Mouse (Mus musculus) MN1 (cell line): ENCODE measurements at regions not wholly inside any gene's neighbourhood (a gene's known extent, or its start where the extent isn't known, plus 50 kb on each side); places are given as distances from the start of the nearest gene placed in this dataset.
"Not testable (repeated sequence)": the region's sequence is repeated elsewhere in the genome, so short reads cannot be mapped to it uniquely, and the experiment has no call there.

Source experiments
- DNase-seq: peaks from one replicate; pipeline ENCODE4 v3.0.0-alpha.2; 2016; ENCODE audit warnings: low spot score

GRCm38 (mm10) chr13:26457487-26458253 lies 312.3 kb downstream of the Hdgfl1 start:
- no peak for DNase-seq

DNA sequence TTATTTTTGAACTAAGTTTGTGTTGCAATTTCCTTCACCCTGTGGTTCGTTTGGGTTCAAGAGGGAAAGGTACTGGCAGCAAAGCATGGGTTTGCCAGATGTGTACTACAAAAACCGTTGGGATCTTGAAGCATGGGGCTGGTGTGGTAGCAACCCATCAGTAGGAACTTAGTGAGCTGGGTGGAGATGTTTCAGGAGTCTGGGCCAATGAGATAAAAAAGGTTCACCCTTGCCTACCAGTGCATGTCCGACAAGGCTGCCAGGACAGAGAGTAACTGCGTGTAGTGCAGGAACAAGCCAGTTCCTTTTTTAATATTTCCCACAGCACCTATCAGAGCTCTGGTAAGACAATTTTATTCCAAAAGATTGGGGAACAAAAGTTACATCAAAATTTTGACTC lies 343.3 kb downstream of the Hdgfl1 start:
- no peak for DNase-seq

- DNase-seq, result no peak
Observed at GRCm38 (mm10) chr13:26424513-26424912, 345.5 kb downstream of the Hdgfl1 start.

DNA sequence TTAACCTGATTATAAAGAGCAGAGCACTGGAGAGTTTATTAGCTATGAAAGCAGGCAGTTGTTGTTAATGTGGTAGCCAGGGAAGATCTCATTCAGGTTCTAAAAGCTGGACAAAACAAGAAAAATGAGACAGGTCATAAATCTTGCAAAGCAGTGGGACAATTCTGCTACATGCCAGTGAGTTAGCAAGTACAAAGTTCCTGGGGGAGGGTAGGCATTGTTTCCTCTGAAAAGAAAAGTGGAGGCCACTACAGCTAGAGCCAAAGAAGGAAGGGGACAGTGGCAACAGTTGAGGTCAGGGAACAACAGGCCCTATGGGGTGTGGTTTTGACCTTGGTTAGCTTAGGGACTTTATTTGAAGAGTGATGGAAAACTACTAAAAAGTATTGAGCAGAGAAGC lies 364.2 kb downstream of the Hdgfl1 start:
- no peak for DNase-seq

GRCm38 (mm10) chr13:26404707-26405106 lies 365.3 kb downstream of the Hdgfl1 start:
- no peak for DNase-seq

GRCm38 (mm10) chr13:26387861-26388621 lies 381.9 kb downstream of the Hdgfl1 start:
- DNase-seq, result no peak

GRCm38 (mm10) chr13:26382631-26383030 lies 387.3 kb downstream of the Hdgfl1 start:
- no peak for DNase-seq

DNA sequence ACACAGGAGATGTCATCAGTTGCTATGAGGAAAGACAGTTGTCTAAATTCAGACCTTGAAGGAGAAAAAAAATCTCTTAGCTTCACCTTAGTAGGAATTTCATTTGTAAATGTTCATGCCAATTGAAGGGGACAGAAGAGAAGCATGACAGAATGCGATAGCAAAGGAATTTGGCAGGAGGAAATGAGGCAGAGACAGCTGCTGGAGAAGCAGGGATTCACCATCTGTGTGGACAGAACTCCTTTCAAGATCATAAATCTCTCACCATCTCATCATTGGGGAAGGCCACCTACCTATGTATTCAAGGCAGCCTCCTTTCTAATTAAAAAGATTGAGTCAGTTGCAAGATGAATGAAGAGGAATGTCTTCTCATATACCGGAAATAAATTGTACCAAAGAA lies 387.8 kb downstream of the Hdgfl1 start:
- DNase-seq, result no peak

DNA sequence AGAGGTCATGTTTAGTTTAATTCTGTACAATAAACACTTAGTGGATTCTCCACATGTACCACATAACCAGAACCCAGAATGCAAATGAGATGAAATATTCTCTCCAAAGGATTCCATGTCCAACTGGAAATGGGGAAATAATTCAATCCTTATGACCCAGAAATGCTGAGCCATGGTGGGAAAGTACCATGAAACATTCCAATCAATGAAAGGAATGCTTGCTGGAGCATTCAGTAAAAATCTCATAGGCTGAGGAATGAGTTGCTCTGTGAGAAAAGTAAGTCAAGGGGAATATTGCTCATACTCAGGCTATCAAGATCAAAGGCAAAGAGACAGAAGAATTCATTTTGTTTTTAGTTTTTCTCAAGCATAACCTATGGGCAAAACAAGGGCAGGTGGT lies 394.4 kb downstream of the Hdgfl1 start:
- DNase-seq, result no peak

DNA sequence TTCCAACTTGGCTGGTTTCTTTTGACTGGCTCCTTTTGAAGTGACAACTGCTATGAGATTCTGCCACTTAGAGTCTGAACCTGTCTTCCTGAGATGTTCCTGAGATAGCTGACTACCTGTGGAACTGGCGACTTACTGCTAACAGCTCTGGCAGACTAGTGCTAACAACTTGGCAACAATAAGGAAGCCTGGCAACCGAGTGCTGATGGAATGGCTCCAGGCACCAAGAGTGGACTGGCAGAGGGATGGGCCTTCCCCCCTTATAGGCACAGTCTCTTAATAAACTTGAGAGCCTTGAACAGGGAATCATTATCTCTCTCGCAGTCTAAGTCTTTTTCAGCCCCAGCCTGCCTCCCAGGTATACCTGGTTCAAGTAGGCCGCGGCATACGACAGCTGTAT lies 404.1 kb downstream of the Hdgfl1 start:
- not testable (repeated sequence) for DNase-seq

DNA sequence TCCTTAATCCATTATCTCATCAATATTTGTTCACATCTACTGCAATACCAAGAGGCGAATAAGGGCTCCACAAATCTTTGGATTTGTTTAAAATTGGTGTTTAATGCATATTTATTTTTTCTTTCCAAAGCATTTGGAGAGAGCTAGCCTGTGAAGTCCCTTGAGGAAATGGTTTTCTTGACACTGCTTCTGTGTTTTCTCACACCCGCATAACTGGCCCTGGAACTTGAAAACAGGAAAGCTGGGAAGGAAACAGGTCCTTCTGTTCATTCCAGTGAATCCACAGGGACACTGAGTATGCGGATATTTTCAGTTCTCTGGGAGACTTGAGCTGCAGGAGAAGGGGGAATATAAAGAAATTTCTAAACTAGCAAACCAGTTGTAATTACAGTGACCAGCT lies 413.6 kb downstream of the Hdgfl1 start:
- peak; percentile 8 for DNase-seq

GRCm38 (mm10) chr13:26354421-26354820 lies 415.5 kb downstream of the Hdgfl1 start:
- no peak for DNase-seq

DNA sequence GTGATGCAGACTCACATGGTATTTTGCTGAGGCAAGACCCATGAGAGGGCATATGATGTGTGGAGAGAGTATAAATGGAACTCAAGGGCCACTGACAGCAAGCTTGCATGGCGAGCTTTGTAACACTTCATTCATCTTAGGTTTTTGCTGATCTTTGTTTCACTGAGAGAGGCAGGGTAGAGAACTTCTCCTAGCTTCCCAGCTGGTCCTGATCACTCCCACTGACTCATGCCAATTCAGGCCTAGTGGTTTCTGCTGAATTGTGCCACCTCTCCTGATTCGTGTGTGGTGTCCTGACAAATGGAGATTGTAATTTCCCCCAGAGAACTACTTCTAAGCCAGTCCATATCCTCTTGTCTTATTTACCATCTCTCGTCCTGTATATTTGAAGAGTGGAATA lies 419.5 kb downstream of the Hdgfl1 start:
- DNase-seq, result no peak

GRCm38 (mm10) chr13:26338795-26339194 lies 431.2 kb downstream of the Hdgfl1 start:
- DNase-seq, result peak; percentile 18

- no peak for DNase-seq
Observed at GRCm38 (mm10) chr13:26325066-26325465, 444.9 kb downstream of the Hdgfl1 start.

DNA sequence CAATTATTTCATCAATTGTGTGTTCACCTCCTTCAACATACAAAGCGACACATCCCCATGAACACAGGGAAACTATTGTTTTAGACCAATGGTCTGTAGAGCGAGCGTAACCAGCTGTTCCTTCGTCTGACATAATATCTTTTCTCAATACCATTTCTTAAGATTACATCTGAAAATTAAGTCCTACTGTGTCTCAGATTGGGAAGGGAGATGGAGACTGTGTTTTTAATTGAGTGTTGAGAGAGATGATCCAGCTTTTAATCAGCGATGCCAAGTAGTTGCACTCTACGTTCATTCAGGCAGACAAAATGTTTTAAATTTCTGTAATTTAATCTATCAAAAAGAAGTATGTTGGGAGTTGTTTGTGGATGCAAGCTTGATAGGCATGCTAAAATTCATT lies 445.3 kb downstream of the Hdgfl1 start:
- DNase-seq, result no peak

DNA sequence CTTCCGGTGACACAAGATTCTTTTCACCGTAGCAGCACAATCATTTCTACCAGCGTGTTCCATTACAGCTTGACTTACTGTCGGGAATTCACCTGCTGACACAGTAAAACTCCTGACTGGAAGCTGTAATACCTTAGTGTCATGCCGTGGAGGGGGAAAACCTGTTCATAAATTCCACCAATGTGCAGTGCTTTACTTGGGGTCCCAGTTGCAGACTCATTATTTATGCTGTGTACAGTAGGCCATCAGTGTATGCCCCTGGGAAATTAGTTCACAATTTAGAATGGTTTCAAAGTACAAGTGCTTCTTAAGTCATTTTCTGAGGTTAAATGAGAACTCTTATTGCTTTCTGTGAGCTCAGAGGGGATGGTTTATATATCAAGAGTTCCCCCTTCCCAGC lies 451.4 kb downstream of the Hdgfl1 start:
- no peak for DNase-seq

GRCm38 (mm10) chr13:26312246-26313010 lies 457.5 kb downstream of the Hdgfl1 start:
- no peak for DNase-seq

DNA sequence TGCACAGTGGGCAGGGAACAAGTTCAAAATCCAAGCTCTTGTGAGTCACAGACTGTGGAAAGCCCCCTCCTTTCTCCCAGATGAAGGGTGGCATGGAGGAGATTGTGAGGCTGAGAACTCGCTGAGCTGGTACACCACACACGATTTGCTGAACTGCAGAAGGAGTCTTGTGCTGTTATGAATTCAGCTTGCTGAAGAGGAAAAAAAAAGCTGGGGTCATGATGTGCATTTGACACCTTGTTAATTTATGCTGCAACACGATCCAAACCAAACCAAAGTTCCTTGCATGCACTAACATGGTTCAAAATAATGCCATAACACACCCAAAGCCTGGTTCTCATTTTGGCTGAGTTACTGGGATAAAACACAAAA lies 485.9 kb downstream of the Hdgfl1 start:
- DNase-seq, result no peak

DNA sequence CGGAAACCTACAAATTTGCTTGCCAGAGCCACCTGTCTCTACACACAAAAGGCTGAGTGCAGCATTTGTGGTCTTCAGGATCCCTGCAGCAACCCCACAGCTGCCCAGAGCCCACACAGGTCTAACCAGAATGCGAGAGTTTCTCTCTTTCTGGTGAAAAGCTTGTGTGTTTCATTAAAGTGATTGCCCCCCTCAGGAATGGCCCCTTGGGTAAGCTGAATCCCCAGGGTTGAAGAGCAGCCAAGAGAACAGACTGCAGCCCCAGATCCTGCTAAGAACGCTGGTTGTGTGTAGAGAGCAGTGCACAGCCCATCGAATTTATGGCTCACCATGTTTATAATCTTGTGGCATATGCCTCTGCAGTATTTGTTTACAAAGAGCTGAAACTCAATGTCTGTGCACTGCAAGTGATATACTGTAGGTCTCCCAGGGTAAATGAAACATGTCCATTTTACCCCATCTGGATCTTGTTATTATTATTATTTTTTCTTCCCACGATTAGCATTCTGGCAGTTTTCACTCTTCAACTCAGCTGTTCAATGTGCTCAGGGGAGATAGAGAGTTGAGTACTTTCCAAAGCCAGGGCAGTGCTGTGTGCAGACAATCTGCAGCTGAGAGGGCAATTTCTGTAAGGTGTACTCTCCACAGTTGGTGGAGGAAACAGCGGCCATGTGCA lies 486.4 kb downstream of the Hdgfl1 start:
- DNase-seq, result no peak

GRCm38 (mm10) chr13:26282291-26282690 lies 487.7 kb downstream of the Hdgfl1 start:
- no peak for DNase-seq

DNA sequence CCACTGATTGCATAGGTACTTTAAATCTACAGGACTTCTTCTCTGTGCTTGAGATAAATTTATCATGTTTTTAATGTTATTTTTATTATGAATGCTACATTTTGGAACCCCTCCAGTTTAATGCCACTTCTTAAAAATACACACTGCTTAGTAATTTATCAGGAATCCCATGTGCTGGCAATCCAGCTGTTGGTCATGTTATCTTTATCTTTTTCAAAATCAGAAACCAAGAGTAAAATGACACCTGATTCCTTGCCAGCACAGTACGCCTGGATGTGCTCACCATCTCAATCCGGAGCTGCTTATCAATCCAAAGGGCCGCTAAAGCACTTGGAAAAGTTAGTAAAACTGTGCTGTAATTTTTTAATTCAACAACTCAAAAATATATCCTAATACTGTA lies 497.1 kb downstream of the Hdgfl1 start:
- no peak for DNase-seq
